10 mouse cellular contexts compared by ENCODE assay signal in genomic region chr9:46150890-46151703, GRCm38 (mm10).
A peak's percentile ranks its signal among the peaks of the same experiment; 100 is the strongest.
DNase-seq lines count a peak whose midpoint lies in the region; ATAC-seq and TF ChIP-seq lines count a peak whose summit lies in the region.
"Had no signal": no experiment of that assay in that cellular context is flagged by ENCODE, and none has a peak within 500 bp of the region (broad histone marks: within the 10 kb centered on the region; RNA-seq: fewer than 3 reads in every experiment).

No protein-coding gene starts in this region.

- peaks cover 50% of the 10 kb centered on the region for H3K4me1 ChIP-seq in kidney, embryonic 15.5 days
- peaks cover 49% of the 10 kb centered on the region for H3K4me1 ChIP-seq in heart, embryonic 16.5 days (ENCODE audit: control insufficient read depth, insufficient read depth, low read length)
- H3K4me1 ChIP-seq in small intestine, adult 2 months (ENCODE audit: control insufficient read depth, insufficient read depth, insufficient read length, low read length) = peaks cover 26% of the 10 kb centered on the region

- H3K4me2 ChIP-seq in kidney, embryonic 15.5 days = peak overlapping the region; percentile 17; the same call in 1 of the 2 replicates
- H3K4me2 ChIP-seq in heart, embryonic 16.5 days (ENCODE audit: low read depth, low read length) = no peak overlapping the region
- H3K4me2 ChIP-seq: neural tube, embryonic 12.5 days had no signal

- no peak for ATAC-seq in kidney, embryonic 15.5 days (replicated peaks; ENCODE audit: low FRiP score)
- no peak; the same call in 1 of the 2 replicates for ATAC-seq in heart, embryonic 16.5 days (replicated peaks; ENCODE audit: extremely low read depth, insufficient read depth, low FRiP score)
- ATAC-seq: Patski had no signal

- H3K36me3 ChIP-seq in kidney, embryonic 15.5 days = 0 out of 2 replicates have a peak, but pooled peaks cover under 1% of the 10 kb centered on the region
- no peaks in the 10 kb centered on the region for H3K36me3 ChIP-seq in heart, embryonic 16.5 days (ENCODE audit: control insufficient read depth, insufficient read depth)
- H3K36me3 ChIP-seq in small intestine, adult 2 months (ENCODE audit: control insufficient read depth, insufficient read depth, low read length) = peaks cover 4% of the 10 kb centered on the region
- H3K36me3 ChIP-seq: neural tube, embryonic 12.5 days had no signal

- no peak for TF ChIP-seq CTCF in small intestine, adult 2 months (IDR thresholded peaks at IDR 0.05; ENCODE audit: extremely low read depth, insufficient read length, insufficient replicate concordance, low read depth, low read length)

- H3K4me3 ChIP-seq in kidney, embryonic 15.5 days (replicated peaks) = no peak overlapping the region
- H3K4me3 ChIP-seq in heart, embryonic 16.5 days (ENCODE audit: low read length) = no peak overlapping the region
- H3K4me3 ChIP-seq in small intestine, adult 2 months (ENCODE audit: low read depth, low read length) = no peak overlapping the region
- H3K4me3 ChIP-seq: neural tube, embryonic 12.5 days had no signal

- H3K27me3 ChIP-seq in kidney, embryonic 15.5 days = no peaks in the 10 kb centered on the region
- no peaks in the 10 kb centered on the region for H3K27me3 ChIP-seq in heart, embryonic 16.5 days (ENCODE audit: control insufficient read depth, insufficient read depth, low read length)
- H3K27me3 ChIP-seq in small intestine, adult 2 months (ENCODE audit: control insufficient read depth, insufficient read depth, low read length) = no peaks in the 10 kb centered on the region
- H3K27me3 ChIP-seq: neural tube, embryonic 12.5 days; Patski had no signal

- WGBS in kidney, embryonic 15.5 days = 64% methylated on average over 2 of the region's 2 CpGs
- 41% methylated on average over 2 of the region's 2 CpGs for WGBS in heart, embryonic 16.5 days
- 48% methylated on average over 2 of the region's 2 CpGs for WGBS in small intestine, adult 2 months

- H3K27ac ChIP-seq in kidney, embryonic 15.5 days = peak overlapping the region; percentile 80
- H3K27ac ChIP-seq in heart, embryonic 16.5 days (ENCODE audit: low read length) = peak overlapping the region; percentile 70
- peak overlapping the region; percentile 47; the same call in 1 of the 2 replicates for H3K27ac ChIP-seq in small intestine, adult 2 months (ENCODE audit: insufficient read depth, low read depth, low read length)
- H3K27ac ChIP-seq: liver, embryonic 14.5 days; neural tube, embryonic 12.5 days had no signal

- H3K9ac ChIP-seq in kidney, embryonic 15.5 days = no peak overlapping the region
- H3K9ac ChIP-seq in heart, embryonic 16.5 days (ENCODE audit: low read length) = no peak overlapping the region
- H3K9ac ChIP-seq: liver, embryonic 14.5 days; neural tube, embryonic 12.5 days had no signal

- H3K9me3 ChIP-seq in kidney, embryonic 15.5 days (replicated peaks) = no peaks in the 10 kb centered on the region
- H3K9me3 ChIP-seq in heart, embryonic 16.5 days (replicated peaks; ENCODE audit: control insufficient read depth, low read length) = no peaks in the 10 kb centered on the region
- H3K9me3 ChIP-seq: neural tube, embryonic 12.5 days had no signal

- TF ChIP-seq POLR2A in small intestine, adult 2 months (IDR thresholded peaks at IDR 0.05; ENCODE audit: low read depth, low read length) = no peak

- no peak for DNase-seq in kidney, postnatal 14 days
- peak; percentile 50 for DNase-seq in adipocyte (ENCODE audit: low spot score)
- DNase-seq in adrenal gland, postnatal 25 days = no peak
- DNase-seq in spleen, postnatal 36 days (ENCODE audit: low spot score in 2 of 2) = no peak
